Mouse (Mus musculus) ES-E14 (cell line): ENCODE measurements around the gene Satb2.

Experiments used
- CHD2 ChIP-seq: IDR thresholded peaks from 2 replicates; pipeline ENCODE4 v1.6.1; 2014; ENCODE audit warnings: mild to moderate bottlenecking, low read depth, low read length, inconsistent platforms
- HCFC1 ChIP-seq: IDR thresholded peaks from 2 replicates; pipeline ENCODE4 v1.6.1; 2012; ENCODE audit warnings: low read length, inconsistent platforms, borderline replicate concordance; ENCODE audit not compliant: insufficient read depth
- MAFK ChIP-seq: IDR thresholded peaks from 2 replicates; pipeline ENCODE4 v1.6.1; 2014; ENCODE audit warnings: mild to moderate bottlenecking, low read depth, low read length, inconsistent platforms; ENCODE audit not compliant: insufficient read depth
- ZC3H11A ChIP-seq: IDR thresholded peaks from 2 replicates; pipeline ENCODE4 v1.6.1; 2012; ENCODE audit warnings: low read depth, mild to moderate bottlenecking, inconsistent platforms, low read length, borderline replicate concordance
- ZNF384 ChIP-seq: IDR thresholded peaks from 2 replicates; pipeline ENCODE4 v1.6.1; 2012; ENCODE audit warnings: low read depth, low read length, inconsistent platforms

DNA sequence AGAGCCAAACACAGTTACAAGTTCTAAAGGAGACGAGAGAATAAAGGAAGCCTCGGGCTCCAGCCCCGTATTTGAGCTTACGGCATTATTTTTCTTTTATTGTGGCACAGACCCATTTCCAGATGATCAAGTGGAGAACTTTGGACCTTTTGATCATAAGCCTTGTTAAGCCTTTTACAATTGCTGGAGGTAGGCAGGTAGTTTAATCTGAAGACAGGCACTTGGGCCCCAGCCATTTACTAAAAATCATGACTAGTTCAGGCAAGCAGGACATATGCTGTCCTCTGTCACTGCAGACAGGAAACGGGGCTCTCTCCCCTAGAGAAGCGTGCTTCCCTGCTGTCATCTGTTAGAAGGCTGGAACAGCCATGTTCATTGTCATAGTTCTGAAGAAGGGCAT, 26.9 kb downstream of the Satb2 start:
- TF ChIP-seq ZC3H11A (no peak), MAFK (no peak), CHD2 (no peak), ZNF384 (no peak), HCFC1 (no peak)
